Mouse (Mus musculus): ENCODE measurements around the gene Ddi1. TPM values are rescaled to one million over a fixed set of nuclear protein-coding genes. Genes with fewer than 3 reads are reported as not detected.

The Ddi1 gene
- not detected in 2 replicates for total RNA-seq (2012; rRNA removed)

- H3K36me3 ChIP-seq (ENCODE audit: control insufficient read depth, insufficient read depth, low read length, poor library complexity, severe bottlenecking) = no peaks in the 10 kb centered on the region
- no peaks in the 10 kb centered on the region for H3K4me1 ChIP-seq (ENCODE audit: control insufficient read depth in 2 of 2, insufficient read depth in 2 of 2, low read length in 2 of 2, poor library complexity in 1 of 2)
- H3K9ac ChIP-seq (ENCODE audit: insufficient read depth, low read depth, low read length, poor library complexity, severe bottlenecking) = no peak within 1 kb of the TSS
- no peak within 1 kb of the TSS for H3K27ac ChIP-seq (ENCODE audit: insufficient read depth, low read depth, low read length, poor library complexity, severe bottlenecking)
- TF ChIP-seq ZC3H11A (IDR thresholded peaks at IDR 0.05; ENCODE audit: borderline replicate concordance, low read depth, low read length) (no peak), MAFK (IDR thresholded peaks at IDR 0.05; ENCODE audit: insufficient read depth, low read depth, low read length) (no peak), HCFC1 (IDR thresholded peaks at IDR 0.05; ENCODE audit: borderline replicate concordance, insufficient read depth, low read length) (no peak), ZNF384 (IDR thresholded peaks at IDR 0.05; ENCODE audit: low read depth, low read length) (no peak), CHD2 (IDR thresholded peaks at IDR 0.05; ENCODE audit: low read depth, low read length) (no peak)
- in situ Hi-C loops (cut with MboI; ENCODE audit: low sequenced_read_pairs in 2 of 2, unreplicated experiment in 2 of 2) = no loop called here
- H3K4me3 ChIP-seq (ENCODE audit: insufficient read depth in 1 of 2, low read depth in 1 of 2, low read length in 2 of 2, poor library complexity in 1 of 2, severe bottlenecking in 1 of 2) = no peak within 1 kb of the TSS
- no peaks in the 10 kb centered on the region for H3K9me3 ChIP-seq (ENCODE audit: control insufficient read depth, insufficient read depth, low read depth, low read length)
- DNase-seq (ENCODE audit: low read depth, low spot score) = no peak
Measured at GRCm38 (mm10) chr9:6269796-6270280, at the start of gene Ddi1. Gene Ddi1, minus strand, starts transcription at chr9:6269846.

- in situ Hi-C loops (cut with MboI; ENCODE audit: low sequenced_read_pairs in 2 of 2, unreplicated experiment in 2 of 2) = no loop called here
- no peak for DNase-seq (ENCODE audit: low read depth, low spot score)
- Histone ChIP-seq H3K9ac (ENCODE audit: insufficient read depth, low read depth, low read length, poor library complexity, severe bottlenecking) (no peak overlapping the region), H3K9me3 (ENCODE audit: control insufficient read depth, insufficient read depth, low read depth, low read length) (no peaks in the 10 kb centered on the region), H3K4me1 (ENCODE audit: control insufficient read depth in 2 of 2, insufficient read depth in 2 of 2, low read length in 2 of 2, poor library complexity in 1 of 2) (no peaks in the 10 kb centered on the region), H3K4me3 (ENCODE audit: insufficient read depth in 1 of 2, low read depth in 1 of 2, low read length in 2 of 2, poor library complexity in 1 of 2, severe bottlenecking in 1 of 2) (no peak overlapping the region), H3K27ac (ENCODE audit: insufficient read depth, low read depth, low read length, poor library complexity, severe bottlenecking) (no peak overlapping the region), H3K36me3 (ENCODE audit: control insufficient read depth, insufficient read depth, low read length, poor library complexity, severe bottlenecking) (no peaks in the 10 kb centered on the region)
- no peak for TF ChIP-seq ZC3H11A (IDR thresholded peaks at IDR 0.05; ENCODE audit: borderline replicate concordance, low read depth, low read length)
- no peak for TF ChIP-seq CHD2 (IDR thresholded peaks at IDR 0.05; ENCODE audit: low read depth, low read length)
- TF ChIP-seq MAFK (IDR thresholded peaks at IDR 0.05; ENCODE audit: insufficient read depth, low read depth, low read length) = no peak
- no peak for TF ChIP-seq ZNF384 (IDR thresholded peaks at IDR 0.05; ENCODE audit: low read depth, low read length)
- TF ChIP-seq HCFC1 (IDR thresholded peaks at IDR 0.05; ENCODE audit: borderline replicate concordance, insufficient read depth, low read length) = no peak
Measured at GRCm38 (mm10) chr9:6317114-6317513, 47.5 kb upstream of the Ddi1 start.

- no peak overlapping the region for H3K4me3 ChIP-seq (ENCODE audit: insufficient read depth in 1 of 2, low read depth in 1 of 2, low read length in 2 of 2, poor library complexity in 1 of 2, severe bottlenecking in 1 of 2)
- no peaks in the 10 kb centered on the region for H3K4me1 ChIP-seq (ENCODE audit: control insufficient read depth in 2 of 2, insufficient read depth in 2 of 2, low read length in 2 of 2, poor library complexity in 1 of 2)
- in situ Hi-C loops (cut with MboI; ENCODE audit: low sequenced_read_pairs in 2 of 2, unreplicated experiment in 2 of 2) = no loop called here
- H3K27ac ChIP-seq (ENCODE audit: insufficient read depth, low read depth, low read length, poor library complexity, severe bottlenecking) = no peak overlapping the region
- no peak for DNase-seq (ENCODE audit: low read depth, low spot score)
- TF ChIP-seq CHD2 (IDR thresholded peaks at IDR 0.05; ENCODE audit: low read depth, low read length) (no peak), MAFK (IDR thresholded peaks at IDR 0.05; ENCODE audit: insufficient read depth, low read depth, low read length) (no peak), ZNF384 (IDR thresholded peaks at IDR 0.05; ENCODE audit: low read depth, low read length) (no peak), HCFC1 (IDR thresholded peaks at IDR 0.05; ENCODE audit: borderline replicate concordance, insufficient read depth, low read length) (no peak), ZC3H11A (IDR thresholded peaks at IDR 0.05; ENCODE audit: borderline replicate concordance, low read depth, low read length) (no peak)
- H3K9ac ChIP-seq (ENCODE audit: insufficient read depth, low read depth, low read length, poor library complexity, severe bottlenecking) = no peak overlapping the region
- H3K36me3 ChIP-seq (ENCODE audit: control insufficient read depth, insufficient read depth, low read length, poor library complexity, severe bottlenecking) = no peaks in the 10 kb centered on the region
- H3K9me3 ChIP-seq (ENCODE audit: control insufficient read depth, insufficient read depth, low read depth, low read length) = no peaks in the 10 kb centered on the region
Measured at GRCm38 (mm10) chr9:6305847-6306246, 36.2 kb upstream of the Ddi1 start.

- Histone ChIP-seq H3K36me3 (ENCODE audit: control insufficient read depth, insufficient read depth, low read length, poor library complexity, severe bottlenecking) (no peaks in the 10 kb centered on the region), H3K4me3 (ENCODE audit: insufficient read depth in 1 of 2, low read depth in 1 of 2, low read length in 2 of 2, poor library complexity in 1 of 2, severe bottlenecking in 1 of 2) (no peak overlapping the region), H3K9ac (ENCODE audit: insufficient read depth, low read depth, low read length, poor library complexity, severe bottlenecking) (no peak overlapping the region), H3K4me1 (ENCODE audit: control insufficient read depth in 2 of 2, insufficient read depth in 2 of 2, low read length in 2 of 2, poor library complexity in 1 of 2) (no peaks in the 10 kb centered on the region), H3K27ac (ENCODE audit: insufficient read depth, low read depth, low read length, poor library complexity, severe bottlenecking) (no peak overlapping the region), H3K9me3 (ENCODE audit: control insufficient read depth, insufficient read depth, low read depth, low read length) (no peaks in the 10 kb centered on the region)
- in situ Hi-C loops (cut with MboI; ENCODE audit: low sequenced_read_pairs in 2 of 2, unreplicated experiment in 2 of 2) = no loop called here
- DNase-seq (ENCODE audit: low read depth, low spot score) = no peak
- TF ChIP-seq MAFK (IDR thresholded peaks at IDR 0.05; ENCODE audit: insufficient read depth, low read depth, low read length) (no peak), HCFC1 (IDR thresholded peaks at IDR 0.05; ENCODE audit: borderline replicate concordance, insufficient read depth, low read length) (no peak), CHD2 (IDR thresholded peaks at IDR 0.05; ENCODE audit: low read depth, low read length) (no peak), ZNF384 (IDR thresholded peaks at IDR 0.05; ENCODE audit: low read depth, low read length) (no peak), ZC3H11A (IDR thresholded peaks at IDR 0.05; ENCODE audit: borderline replicate concordance, low read depth, low read length) (no peak)
Measured at GRCm38 (mm10) chr9:6304590-6304989, 34.9 kb upstream of the Ddi1 start.

GRCm38 (mm10) chr9:6302050-6302449 lies 32.4 kb upstream of the Ddi1 start:
- Histone ChIP-seq H3K4me3 (ENCODE audit: insufficient read depth in 1 of 2, low read depth in 1 of 2, low read length in 2 of 2, poor library complexity in 1 of 2, severe bottlenecking in 1 of 2) (no peak overlapping the region), H3K9me3 (ENCODE audit: control insufficient read depth, insufficient read depth, low read depth, low read length) (no peaks in the 10 kb centered on the region), H3K4me1 (ENCODE audit: control insufficient read depth in 2 of 2, insufficient read depth in 2 of 2, low read length in 2 of 2, poor library complexity in 1 of 2) (no peaks in the 10 kb centered on the region), H3K27ac (ENCODE audit: insufficient read depth, low read depth, low read length, poor library complexity, severe bottlenecking) (no peak overlapping the region), H3K36me3 (ENCODE audit: control insufficient read depth, insufficient read depth, low read length, poor library complexity, severe bottlenecking) (no peaks in the 10 kb centered on the region), H3K9ac (ENCODE audit: insufficient read depth, low read depth, low read length, poor library complexity, severe bottlenecking) (no peak overlapping the region)
- in situ Hi-C loops (cut with MboI; ENCODE audit: low sequenced_read_pairs in 2 of 2, unreplicated experiment in 2 of 2) = no loop called here
- TF ChIP-seq ZC3H11A (IDR thresholded peaks at IDR 0.05; ENCODE audit: borderline replicate concordance, low read depth, low read length) = no peak
- TF ChIP-seq HCFC1 (IDR thresholded peaks at IDR 0.05; ENCODE audit: borderline replicate concordance, insufficient read depth, low read length) = no peak
- TF ChIP-seq MAFK (IDR thresholded peaks at IDR 0.05; ENCODE audit: insufficient read depth, low read depth, low read length) = no peak
- no peak for TF ChIP-seq CHD2 (IDR thresholded peaks at IDR 0.05; ENCODE audit: low read depth, low read length)
- no peak for TF ChIP-seq ZNF384 (IDR thresholded peaks at IDR 0.05; ENCODE audit: low read depth, low read length)
- no peak for DNase-seq (ENCODE audit: low read depth, low spot score)

Measured in ES-E14 (cell line).